ENCODE assay signal across 20 mouse cellular contexts in the genomic region with DNA sequence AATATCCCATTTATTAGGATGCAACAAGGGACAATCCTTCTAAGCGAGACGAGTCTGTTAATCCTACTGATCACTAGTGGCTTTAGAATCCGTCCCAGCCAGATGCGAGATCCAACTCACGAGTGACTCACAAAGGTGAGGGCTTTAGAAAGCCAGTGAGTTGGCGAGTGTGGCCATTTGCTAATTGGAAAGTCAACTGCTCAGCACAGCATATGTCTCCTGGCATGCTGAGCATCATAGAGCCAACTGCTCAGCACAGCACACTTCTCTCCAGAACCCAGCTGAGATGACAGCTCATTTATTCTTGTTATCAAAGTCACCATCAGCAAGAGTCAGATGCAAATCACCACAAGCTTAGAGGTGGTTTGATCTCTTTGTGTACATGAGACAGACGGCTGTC.
"Had no signal": no experiment of that assay in that cellular context is flagged by ENCODE, and none has a peak within 500 bp of the region (broad histone marks: within the 10 kb centered on the region; RNA-seq: fewer than 3 reads in every experiment).

No protein-coding gene starts in this region.

- H3K27ac ChIP-seq: limb, embryonic 12.5 days; limb, embryonic 15.5 days; liver, embryonic 14.5 days; macrophage; stomach, postnatal 0 days had no signal

- H3K4me1 ChIP-seq: limb, embryonic 12.5 days; limb, embryonic 15.5 days had no signal

- H3K27me3 ChIP-seq: limb, embryonic 12.5 days; limb, embryonic 15.5 days had no signal

- ATAC-seq: liver, postnatal 0 days; lung, postnatal 0 days; midbrain, embryonic 16.5 days had no signal

- H3K9me3 ChIP-seq: limb, embryonic 15.5 days had no signal

- H3K4me2 ChIP-seq: limb, embryonic 12.5 days; limb, embryonic 15.5 days; liver, embryonic 11.5 days; lung, embryonic 14.5 days; midbrain, embryonic 11.5 days had no signal

- H3K36me3 ChIP-seq: limb, embryonic 12.5 days; limb, embryonic 15.5 days had no signal

- DNase-seq: kidney, adult 9 months; kidney, postnatal 14 days; kidney, postnatal 4 days; left cerebral cortex, postnatal 4 days; liver, postnatal 0 days; lung, embryonic 14.5 days; right cerebral cortex, adult 18-20 months; right cerebral cortex, postnatal 14 days; right cerebral cortex, postnatal 4 days; thymus, postnatal 25 days had no signal

- H3K4me3 ChIP-seq: limb, embryonic 12.5 days; limb, embryonic 15.5 days; megakaryocyte, embryonic 14.5 days had no signal

- H3K9ac ChIP-seq: limb, embryonic 12.5 days; limb, embryonic 15.5 days; liver, embryonic 14.5 days; liver, postnatal 0 days; lung, embryonic 14.5 days had no signal
